Comparison of ENCODE assay signal across 9 mouse cellular contexts in genomic region chr11:34073776-34074175, GRCm38 (mm10). TPM values are rescaled to one million over a fixed set of nuclear protein-coding genes. Genes with fewer than 3 reads are reported as not detected.
DNase-seq lines count a peak whose midpoint lies in the region; ATAC-seq and TF ChIP-seq lines count a peak whose summit lies in the region.
"Had no signal": no experiment of that assay in that cellular context is flagged by ENCODE, and none has a peak within 500 bp of the region (broad histone marks: within the 10 kb centered on the region; RNA-seq: fewer than 3 reads in every experiment).

No protein-coding gene starts in this region.

- peak; percentile 35 for ATAC-seq in CD4-positive, CD25-positive, alpha-beta regulatory T cell, adult 4 months
- 0 out of 2 replicates have a peak, but pooled peaks have one; percentile 43 for ATAC-seq in kidney, embryonic 15.5 days (replicated peaks; ENCODE audit: low FRiP score)
- ATAC-seq in lung, embryonic 16.5 days (ENCODE audit: low read depth), result 0 out of 2 replicates have a peak, but pooled peaks have one; percentile 24

- H3K27ac ChIP-seq in cortical plate, adult 2 months (ENCODE audit: insufficient read depth, low read length), result no peak overlapping the region
- H3K27ac ChIP-seq in kidney, embryonic 15.5 days, result no peak overlapping the region
- H3K27ac ChIP-seq in lung, embryonic 16.5 days (ENCODE audit: low read length), result no peak overlapping the region

- TF ChIP-seq POLR2A in cortical plate, adult 2 months (IDR thresholded peaks at IDR 0.05; ENCODE audit: extremely low read depth, insufficient read depth, low read length), result no peak

- H3K36me3 ChIP-seq in kidney, embryonic 15.5 days, result no peaks in the 10 kb centered on the region
- H3K36me3 ChIP-seq in lung, embryonic 16.5 days (ENCODE audit: control insufficient read depth, insufficient read depth, low read length), result no peaks in the 10 kb centered on the region

- no peak overlapping the region for H3K9ac ChIP-seq in kidney, embryonic 15.5 days
- no peak overlapping the region for H3K9ac ChIP-seq in lung, embryonic 16.5 days (ENCODE audit: low read length)

- no peaks in the 10 kb centered on the region for H3K9me3 ChIP-seq in kidney, embryonic 15.5 days (replicated peaks)
- H3K9me3 ChIP-seq in lung, embryonic 16.5 days (ENCODE audit: control insufficient read depth, low read length), result no peaks in the 10 kb centered on the region

- H3K27me3 ChIP-seq in kidney, embryonic 15.5 days, result no peaks in the 10 kb centered on the region
- H3K27me3 ChIP-seq in lung, embryonic 16.5 days (ENCODE audit: control insufficient read depth, insufficient read depth, low read depth, low read length), result no peaks in the 10 kb centered on the region

- no peaks in the 10 kb centered on the region for H3K4me1 ChIP-seq in cortical plate, adult 2 months (ENCODE audit: control insufficient read depth, insufficient read depth, low read length)
- H3K4me1 ChIP-seq in kidney, embryonic 15.5 days, result no peaks in the 10 kb centered on the region
- peaks cover 4% of the 10 kb centered on the region; the same call in 1 of the 2 replicates for H3K4me1 ChIP-seq in lung, embryonic 16.5 days (replicated peaks; ENCODE audit: control insufficient read depth, insufficient read depth, low read length)

- peak; percentile 48 to 67 for DNase-seq in adrenal gland, adult 18-20 months (ENCODE audit: low spot score in 2 of 2)
- peak; percentile 26 to 28 for DNase-seq in heart, adult 9 months (ENCODE audit: low spot score in 2 of 2)
- DNase-seq in ovary, adult 18-20 months (ENCODE audit: low spot score), result peak; percentile 16
- peak; percentile 80 for DNase-seq in thymus, postnatal 4 days

- peak; percentile 72 for TF ChIP-seq CTCF in cortical plate, adult 2 months (IDR thresholded peaks at IDR 0.05; ENCODE audit: extremely low read depth, insufficient read depth, low read length)

- H3K4me3 ChIP-seq in cortical plate, adult 2 months (ENCODE audit: insufficient read depth, low read length), result no peak overlapping the region
- no peak overlapping the region for H3K4me3 ChIP-seq in kidney, embryonic 15.5 days (replicated peaks)
- H3K4me3 ChIP-seq in lung, embryonic 16.5 days (ENCODE audit: low read length), result no peak overlapping the region

- peak overlapping the region; percentile 34; the same call in 1 of the 2 replicates for H3K4me2 ChIP-seq in kidney, embryonic 15.5 days
- 0 out of 2 replicates have a peak overlapping the region, but pooled peaks have one; percentile 21 for H3K4me2 ChIP-seq in lung, embryonic 16.5 days (ENCODE audit: low read depth, low read length)

- 16% methylated on average over 15 of the region's 15 CpGs for WGBS in kidney, embryonic 15.5 days
- 12% methylated on average over 15 of the region's 15 CpGs for WGBS in lung, embryonic 16.5 days

RNA-seq across cellular contexts. Expression of gene 4930469K13Rik, which starts 24.6 kb away (rescaled TPM):
- polyA plus RNA-seq in CD4-positive, CD25-positive, alpha-beta regulatory T cell, adult 4 months (2017; shearing (Covaris generic)), result 10 to 100 TPM; 10.7 to 11.1 TPM
- not detected for total RNA-seq in adrenal gland, adult 18-20 months (2021)
- polyA plus RNA-seq in cortical plate, adult 2 months (2012; rRNA removed), result not detected in 2 replicates
- 0.48 TPM in 1 of 2 replicates, not detected in the other for polyA plus RNA-seq in kidney, embryonic 15.5 days (2015; fragmentation: Nextera tagmentation; extraction: Ambion mirVana)
- polyA plus RNA-seq in lung, embryonic 16.5 days (2015; fragmentation: Nextera tagmentation; extraction: Ambion mirVana), result not detected in 2 replicates
- total RNA-seq: gastrocnemius, postnatal 36 days had no signal

RNA-seq across cellular contexts. Expression of gene Lcp2, which starts 27.1 kb away (rescaled TPM):
- 100 to 1,000 TPM; 477 to 563 TPM for polyA plus RNA-seq in CD4-positive, CD25-positive, alpha-beta regulatory T cell, adult 4 months (2017; shearing (Covaris generic))
- total RNA-seq in adrenal gland, adult 18-20 months (2021), result 1 to 10 TPM; 2.4 to 3.6 TPM
- polyA plus RNA-seq in cortical plate, adult 2 months (2012; rRNA removed), result 3.1 and 3.5 TPM in 2 replicates
- 2.0 and 3.2 TPM in 2 replicates for polyA plus RNA-seq in kidney, embryonic 15.5 days (2015; fragmentation: Nextera tagmentation; extraction: Ambion mirVana)
- 4.2 and 5.3 TPM in 2 replicates for polyA plus RNA-seq in lung, embryonic 16.5 days (2015; fragmentation: Nextera tagmentation; extraction: Ambion mirVana)

Comparison
In these comparisons a context has a peak if more than half of its experiments do, and no peak if none do; other contexts are left out.
1. DNase-seq: peak in every context shown above with its lines; median percentile 80 in thymus, postnatal 4 days; 58 in adrenal gland, adult 18-20 months; 27 in heart, adult 9 months; 16 in ovary, adult 18-20 months.
2. RNA of gene Lcp2, which starts 27.1 kb away (polyA plus RNA-seq): 477 to 563 TPM in CD4-positive, CD25-positive, alpha-beta regulatory T cell, adult 4 months; 4.2 to 5.3 TPM in lung, embryonic 16.5 days, 3.1 to 3.5 TPM in cortical plate, adult 2 months and 2.0 to 3.2 TPM in kidney, embryonic 15.5 days; every median in the first group is over 10 times any median in the second.
3. Peak in every context shown above with its lines, with median percentiles within 50 percentile points of each other: ATAC-seq.